Mouse (Mus musculus) small intestine, adult 2 months (tissue): ENCODE data around the gene Dpp6.

Source experiments
- CTCF ChIP-seq: fragments of 200-500 bp; IDR thresholded peaks from 2 replicates; pipeline ENCODE4 v1.5.1; 2012; ENCODE audit warnings: low read depth, mild to moderate bottlenecking, control low read depth, inconsistent platforms, low read length, moderate library complexity, mixed read lengths; ENCODE audit not compliant: insufficient replicate concordance, insufficient read length; ENCODE audit errors: extremely low read depth
- POLR2A ChIP-seq: fragments of 200-500 bp; IDR thresholded peaks from 2 replicates; pipeline ENCODE4 v1.6.1; 2012; ENCODE audit warnings: low read depth, mild to moderate bottlenecking, control low read depth, inconsistent platforms, low read length, moderate library complexity

- TF ChIP-seq POLR2A = no peak
- no peak for TF ChIP-seq CTCF
Measured at GRCm38 (mm10) chr5:27635941-27636340, 818.9 kb downstream of the Dpp6 start.
